Mouse (Mus musculus): ENCODE measurements at regions not wholly inside any gene's neighbourhood (a gene's known extent, or its start where the extent isn't known, plus 50 kb on each side); places are given as distances from the start of the nearest gene placed in this dataset.
"Not testable (repeated sequence)": the region's sequence is repeated elsewhere in the genome, so short reads cannot be mapped to it uniquely, and the experiment has no call there.

GRCm38 (mm10) chr9:6831642-6832041 is 352.6 kb downstream of the Dync2h1 start:
- TF ChIP-seq REST (IDR thresholded peaks at IDR 0.05; ENCODE audit: insufficient read depth, insufficient read length); POLR2A (IDR thresholded peaks at IDR 0.05; ENCODE audit: insufficient read length, low read depth); POLR2AphosphoS2 (IDR thresholded peaks at IDR 0.05; ENCODE audit: insufficient read length, low read depth); MAX (IDR thresholded peaks at IDR 0.05; ENCODE audit: low read depth); E2F4 (IDR thresholded peaks at IDR 0.05; ENCODE audit: insufficient read depth); MYOG (IDR thresholded peaks at IDR 0.05; ENCODE audit: control insufficient read depth in 1 of 3, insufficient read depth in 1 of 3, insufficient read length in 2 of 3, low read depth in 2 of 3); TCF12 (IDR thresholded peaks at IDR 0.05; ENCODE audit: insufficient read depth, poor library complexity, severe bottlenecking); CEBPB (IDR thresholded peaks at IDR 0.05; ENCODE audit: insufficient read depth, poor library complexity, severe bottlenecking); MYOD1 (IDR thresholded peaks at IDR 0.05; ENCODE audit: control insufficient read depth in 1 of 3, insufficient read length in 2 of 3, low read depth in 2 of 3); USF1 (IDR thresholded peaks at IDR 0.05; ENCODE audit: low read depth); TCF3 (IDR thresholded peaks at IDR 0.05; ENCODE audit: insufficient read length, low read depth): not testable (repeated sequence)

All from myocyte (in vitro differentiated cells).